Mouse (Mus musculus) c-Kit-negative CD71-positive TER-119-positive erythroid progenitor cells, embryonic 14.5 days (primary cell): ENCODE measurements around the gene Gnai2.
A peak's percentile ranks its signal among the peaks of the same experiment; 100 is the strongest.

Source experiments
- DNase-seq: peaks from one replicate; pipeline ENCODE4 v3.0.0-alpha.2; 2013; ENCODE audit warnings: low read depth, low spot score

Gnai2 gene

GRCm38 (mm10) chr9:107658096-107658495 lies 22.9 kb upstream of the Gnai2 start:
- DNase-seq = no peak

- no peak for DNase-seq
Measured at GRCm38 (mm10) chr9:107657144-107657543, 22.0 kb upstream of the Gnai2 start.

- DNase-seq = no peak
Measured at GRCm38 (mm10) chr9:107654585-107654984, 19.4 kb upstream of the Gnai2 start.

- no peak for DNase-seq
Measured at GRCm38 (mm10) chr9:107653474-107653873, 18.3 kb upstream of the Gnai2 start.

- no peak for DNase-seq
Measured at GRCm38 (mm10) chr9:107650708-107651481, 15.7 kb upstream of the Gnai2 start.

- DNase-seq = no peak
Measured at GRCm38 (mm10) chr9:107650225-107650624, 15.1 kb upstream of the Gnai2 start.

GRCm38 (mm10) chr9:107648767-107649166 lies 13.6 kb upstream of the Gnai2 start:
- no peak for DNase-seq

- no peak for DNase-seq
Measured at GRCm38 (mm10) chr9:107646975-107647374, 11.8 kb upstream of the Gnai2 start.

GRCm38 (mm10) chr9:107645577-107645976 lies 10.4 kb upstream of the Gnai2 start:
- peak; percentile 70 for DNase-seq

GRCm38 (mm10) chr9:107645153-107645510 lies 10.0 kb upstream of the Gnai2 start:
- DNase-seq = no peak

GRCm38 (mm10) chr9:107644495-107645152 lies 9.5 kb upstream of the Gnai2 start:
- peak; percentile 83 for DNase-seq

- DNase-seq = no peak
Measured at GRCm38 (mm10) chr9:107643544-107644214, 8.5 kb upstream of the Gnai2 start.

GRCm38 (mm10) chr9:107641666-107642065 lies 6.5 kb upstream of the Gnai2 start:
- DNase-seq = no peak

GRCm38 (mm10) chr9:107640257-107640772 lies 5.1 kb upstream of the Gnai2 start:
- no peak for DNase-seq

GRCm38 (mm10) chr9:107637070-107637469 lies 1.9 kb upstream of the Gnai2 start:
- DNase-seq = no peak

GRCm38 (mm10) chr9:107634406-107635278 lies 525 bp downstream of the Gnai2 start:
- DNase-seq = no peak

- no peak for DNase-seq
Measured at GRCm38 (mm10) chr9:107633661-107634405, 1.3 kb downstream of the Gnai2 start.

- no peak for DNase-seq
Measured at GRCm38 (mm10) chr9:107633091-107633660, 2.0 kb downstream of the Gnai2 start.

- DNase-seq = no peak
Measured at GRCm38 (mm10) chr9:107632478-107632877, 2.7 kb downstream of the Gnai2 start.

- no peak for DNase-seq
Measured at GRCm38 (mm10) chr9:107631861-107632260, 3.3 kb downstream of the Gnai2 start.
